Comparison of ENCODE assay signal across 15 mouse cellular contexts in genomic region chr16:33904553-33904952, GRCm38 (mm10).
A peak's percentile ranks its signal among the peaks of the same experiment; 100 is the strongest.
DNase-seq lines count a peak whose midpoint lies in the region; ATAC-seq lines count a peak whose summit lies in the region.
"Had no signal": no experiment of that assay in that cellular context is flagged by ENCODE, and none has a peak within 500 bp of the region (broad histone marks: within the 10 kb centered on the region; RNA-seq: fewer than 3 reads in every experiment).

No protein-coding gene starts in this region.

- no peak overlapping the region for H3K4me2 ChIP-seq in heart, embryonic 15.5 days
- H3K4me2 ChIP-seq in neural tube, embryonic 12.5 days (replicated peaks), result 0 out of 2 replicates have a peak overlapping the region, but pooled peaks have one; percentile 0
- no peak overlapping the region for H3K4me2 ChIP-seq in neural tube, embryonic 15.5 days
- H3K4me2 ChIP-seq: forebrain, embryonic 13.5 days had no signal

- peak overlapping the region; percentile 13; the same call in 1 of the 2 replicates for H3K27ac ChIP-seq in heart, embryonic 15.5 days
- H3K27ac ChIP-seq in neural tube, embryonic 12.5 days, result no peak overlapping the region
- no peak overlapping the region for H3K27ac ChIP-seq in neural tube, embryonic 15.5 days (replicated peaks)
- H3K27ac ChIP-seq: forebrain, embryonic 13.5 days had no signal

- no peak for ATAC-seq in heart, embryonic 15.5 days (replicated peaks; ENCODE audit: insufficient number of reproducible peaks, insufficient read depth, low FRiP score, low read depth)
- ATAC-seq in neural tube, embryonic 12.5 days (ENCODE audit: low FRiP score, low read depth), result no peak
- no peak for ATAC-seq in neural tube, embryonic 15.5 days (ENCODE audit: low FRiP score)
- ATAC-seq: forebrain, embryonic 13.5 days had no signal

- peaks cover 7% of the 10 kb centered on the region for H3K4me1 ChIP-seq in heart, embryonic 15.5 days (replicated peaks)
- H3K4me1 ChIP-seq in neural tube, embryonic 12.5 days, result peaks cover 23% of the 10 kb centered on the region
- peaks cover 26% of the 10 kb centered on the region for H3K4me1 ChIP-seq in neural tube, embryonic 15.5 days
- H3K4me1 ChIP-seq: forebrain, embryonic 13.5 days had no signal

- DNase-seq in heart, postnatal 36 days, result no peak
- peak; percentile 25 for DNase-seq in gastrocnemius, postnatal 10 days
- peak; percentile 54 for DNase-seq in skeletal muscle tissue, adult 2 months (ENCODE audit: low read depth, low spot score)
- DNase-seq in adrenal gland, adult (ENCODE audit: inconsistent age in 2 of 2, low spot score in 1 of 2), result no peak
- no peak for DNase-seq in lung, postnatal 4 days
- DNase-seq: adrenal gland, postnatal 25 days; cerebellum, adult 8-10 months; kidney, adult 8-10 months; liver; lung, adult 18-20 months; thymus, postnatal 36 days had no signal

- H3K9ac ChIP-seq in heart, embryonic 15.5 days, result no peak overlapping the region
- no peak overlapping the region for H3K9ac ChIP-seq in neural tube, embryonic 12.5 days
- no peak overlapping the region for H3K9ac ChIP-seq in neural tube, embryonic 15.5 days (replicated peaks)
- H3K9ac ChIP-seq: forebrain, embryonic 13.5 days had no signal

- H3K4me3 ChIP-seq in heart, embryonic 15.5 days, result no peak overlapping the region
- no peak overlapping the region for H3K4me3 ChIP-seq in neural tube, embryonic 12.5 days
- H3K4me3 ChIP-seq in neural tube, embryonic 15.5 days (replicated peaks), result no peak overlapping the region
- H3K4me3 ChIP-seq: forebrain, embryonic 13.5 days had no signal

- peaks cover 27% of the 10 kb centered on the region; the same call in 1 of the 2 replicates for H3K36me3 ChIP-seq in heart, embryonic 15.5 days
- H3K36me3 ChIP-seq in neural tube, embryonic 12.5 days, result no peaks in the 10 kb centered on the region
- H3K36me3 ChIP-seq in neural tube, embryonic 15.5 days, result no peaks in the 10 kb centered on the region

- H3K9me3 ChIP-seq in heart, embryonic 15.5 days (replicated peaks), result no peaks in the 10 kb centered on the region
- no peaks in the 10 kb centered on the region for H3K9me3 ChIP-seq in neural tube, embryonic 12.5 days
- H3K9me3 ChIP-seq in neural tube, embryonic 15.5 days (replicated peaks), result no peaks in the 10 kb centered on the region
- H3K9me3 ChIP-seq: forebrain, embryonic 13.5 days had no signal

- intact Hi-C loops in heart, postnatal 36 days (cut with DNase I), result no loop called here

- H3K27me3 ChIP-seq in heart, embryonic 15.5 days, result no peaks in the 10 kb centered on the region
- no peaks in the 10 kb centered on the region for H3K27me3 ChIP-seq in neural tube, embryonic 12.5 days (replicated peaks)
- H3K27me3 ChIP-seq in neural tube, embryonic 15.5 days (replicated peaks), result no peaks in the 10 kb centered on the region
- H3K27me3 ChIP-seq: forebrain, embryonic 13.5 days had no signal

- WGBS in heart, embryonic 15.5 days, result 69% methylated on average over 5 of the region's 5 CpGs
- 74% methylated on average over 5 of the region's 5 CpGs for WGBS in neural tube, embryonic 12.5 days
- whole genome bisulfite sequencing in neural tube, embryonic 15.5 days, result 72% methylated on average over 5 of the region's 5 CpGs

Comparison
In these comparisons a context has a peak if more than half of its experiments do, and no peak if none do; other contexts are left out.
1. DNase-seq: peak in gastrocnemius, postnatal 10 days (single experiment) and skeletal muscle tissue, adult 2 months (single experiment); none in heart, postnatal 36 days (0 of 2), adrenal gland, adult (0 of 2) and lung, postnatal 4 days (0 of 2).